Mouse (Mus musculus): ENCODE measurements around the gene Rogdi. TPM values are rescaled to one million over a fixed set of nuclear protein-coding genes. Genes with fewer than 3 reads are reported as not detected.

Gene Rogdi
- polyA plus RNA-seq, 1 experiment from 2014 or later, result 153 TPM

Other genes starting within 250 kb of the Rogdi start
- 111 and 116 TPM in 2 replicates for gene Cdip1, start 223.3 kb downstream of the Rogdi start, polyA plus RNA-seq (2015; fragmentation: Nextera tagmentation; extraction: Ambion mirVana)
- 0.65 TPM in 2 replicates for gene 4930562C15Rik, start 178.1 kb downstream of the Rogdi start, polyA plus RNA-seq (2015; fragmentation: Nextera tagmentation; extraction: Ambion mirVana)
- 53.7 and 54.1 TPM in 2 replicates for gene Ubald1, start 133.2 kb downstream of the Rogdi start, polyA plus RNA-seq (2015; fragmentation: Nextera tagmentation; extraction: Ambion mirVana)
- 107 and 115 TPM in 2 replicates for gene Mgrn1, start 127.3 kb downstream of the Rogdi start, polyA plus RNA-seq (2015; fragmentation: Nextera tagmentation; extraction: Ambion mirVana)
- gene Nudt16l1, start 74.8 kb downstream of the Rogdi start, polyA plus RNA-seq (2015; fragmentation: Nextera tagmentation; extraction: Ambion mirVana), result 128 and 131 TPM in 2 replicates
- 73.4 and 77.6 TPM in 2 replicates for gene Anks3, start 49.3 kb downstream of the Rogdi start, polyA plus RNA-seq (2015; fragmentation: Nextera tagmentation; extraction: Ambion mirVana)
- not detected in 2 replicates for gene Sept12, start 15.7 kb downstream of the Rogdi start, polyA plus RNA-seq (2015; fragmentation: Nextera tagmentation; extraction: Ambion mirVana)
- gene Smim22, start 6.3 kb downstream of the Rogdi start, polyA plus RNA-seq (2015; fragmentation: Nextera tagmentation; extraction: Ambion mirVana), result 3.1 and 4.6 TPM in 2 replicates
- 206 and 209 TPM in 2 replicates for gene Glyr1, start 36.3 kb upstream of the Rogdi start, polyA plus RNA-seq (2015; fragmentation: Nextera tagmentation; extraction: Ambion mirVana)
- gene Ubn1, start 36.5 kb upstream of the Rogdi start, polyA plus RNA-seq (2015; fragmentation: Nextera tagmentation; extraction: Ambion mirVana), result 16.0 and 16.3 TPM in 2 replicates
- gene Ppl, start 118.9 kb upstream of the Rogdi start, polyA plus RNA-seq (2015; fragmentation: Nextera tagmentation; extraction: Ambion mirVana), result 0.25 TPM in 2 replicates
- gene Sec14l5, start 133.6 kb upstream of the Rogdi start, polyA plus RNA-seq (2015; fragmentation: Nextera tagmentation; extraction: Ambion mirVana), result 0.66 and 0.76 TPM in 2 replicates
- 11.9 and 12.1 TPM in 2 replicates for gene Nagpa, start 190.5 kb upstream of the Rogdi start, polyA plus RNA-seq (2015; fragmentation: Nextera tagmentation; extraction: Ambion mirVana)
- 12.7 and 14.9 TPM in 2 replicates for gene AU021092, start 208.7 kb upstream of the Rogdi start, polyA plus RNA-seq (2015; fragmentation: Nextera tagmentation; extraction: Ambion mirVana)
- 36.2 and 38.1 TPM in 2 replicates for gene Alg1, start 220.1 kb upstream of the Rogdi start, polyA plus RNA-seq (2015; fragmentation: Nextera tagmentation; extraction: Ambion mirVana)
- 8.9 and 11.4 TPM in 2 replicates for gene Eef2kmt, start 242.4 kb upstream of the Rogdi start, polyA plus RNA-seq (2015; fragmentation: Nextera tagmentation; extraction: Ambion mirVana)